ENCODE assay signal across 24 mouse cellular contexts in the genomic region with DNA sequence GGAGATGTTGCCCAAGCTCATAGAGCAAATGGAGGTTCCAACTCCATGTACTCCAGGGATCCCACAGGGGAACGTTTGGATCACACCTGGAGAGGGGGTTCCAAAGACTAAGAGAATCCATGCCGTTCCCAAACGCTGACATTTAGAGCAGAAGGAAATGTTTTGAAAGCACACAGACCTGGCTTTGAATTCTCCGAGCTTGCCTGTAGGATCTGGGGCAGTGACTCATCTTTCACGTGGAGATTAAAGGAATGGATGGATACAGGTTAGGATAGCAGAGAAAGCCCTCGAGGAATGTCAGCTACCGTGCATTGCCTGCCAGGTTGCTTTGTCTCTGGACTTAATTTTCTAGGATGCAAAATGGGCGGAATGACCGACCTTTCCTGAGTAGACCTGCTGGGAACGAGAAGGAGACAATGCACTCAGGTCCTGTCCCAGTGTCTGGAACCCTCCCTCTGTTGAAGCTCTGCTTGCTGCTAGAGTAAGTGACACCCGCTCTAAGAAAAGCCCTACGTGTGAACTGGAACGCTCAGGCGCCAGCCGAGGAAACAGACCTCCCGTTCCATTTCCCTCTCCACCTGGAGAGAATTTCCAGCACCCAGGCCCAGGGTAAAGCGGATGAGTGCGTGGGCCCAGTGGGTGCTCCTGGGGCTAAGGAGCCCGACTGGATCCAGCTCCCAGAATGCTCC. TPM values are rescaled to one million over a fixed set of nuclear protein-coding genes. Genes with fewer than 3 reads are reported as not detected.
DNase-seq lines count a peak whose midpoint lies in the region; ATAC-seq and TF ChIP-seq lines count a peak whose summit lies in the region.
"Had no signal": no experiment of that assay in that cellular context is flagged by ENCODE, and none has a peak within 500 bp of the region (broad histone marks: within the 10 kb centered on the region; RNA-seq: fewer than 3 reads in every experiment).

No protein-coding gene starts in this region.

- no peak for TF ChIP-seq CTCF in left cerebral cortex, adult 2 months (IDR thresholded peaks at IDR 0.05)

- no peak overlapping the region for H3K4me2 ChIP-seq in forebrain, embryonic 13.5 days
- no peak overlapping the region for H3K4me2 ChIP-seq in forebrain, embryonic 11.5 days (ENCODE audit: low read depth, low read length, severe bottlenecking)
- H3K4me2 ChIP-seq: embryonic facial prominence, embryonic 13.5 days; limb, embryonic 13.5 days; liver, embryonic 15.5 days; neural tube, embryonic 12.5 days had no signal

- peaks cover 45% of the 10 kb centered on the region for H3K4me1 ChIP-seq in forebrain, embryonic 13.5 days
- peaks cover 10% of the 10 kb centered on the region for H3K4me1 ChIP-seq in forebrain, embryonic 11.5 days (replicated peaks; ENCODE audit: control insufficient read depth, insufficient read depth, low read length)
- H3K4me1 ChIP-seq: liver, embryonic 15.5 days had no signal

- no peaks in the 10 kb centered on the region for H3K9me3 ChIP-seq in forebrain, embryonic 13.5 days (replicated peaks)
- H3K9me3 ChIP-seq in forebrain, embryonic 11.5 days (ENCODE audit: control insufficient read depth, low read length): no peaks in the 10 kb centered on the region
- H3K9me3 ChIP-seq: embryonic facial prominence, embryonic 13.5 days; heart, embryonic 10.5 days; limb, embryonic 13.5 days; liver, embryonic 15.5 days; neural tube, embryonic 12.5 days had no signal

- no peak overlapping the region for H3K4me3 ChIP-seq in forebrain, embryonic 13.5 days
- no peak overlapping the region for H3K4me3 ChIP-seq in forebrain, embryonic 11.5 days (ENCODE audit: low read depth, low read length)
- H3K4me3 ChIP-seq in left cerebral cortex, adult 2 months: no peak overlapping the region
- H3K4me3 ChIP-seq: embryonic facial prominence, embryonic 13.5 days; heart, embryonic 10.5 days; limb, embryonic 13.5 days; liver, embryonic 15.5 days; neural tube, embryonic 12.5 days had no signal

- H3K9ac ChIP-seq in forebrain, embryonic 13.5 days: no peak overlapping the region
- no peak overlapping the region for H3K9ac ChIP-seq in forebrain, embryonic 11.5 days (ENCODE audit: low read length)
- H3K9ac ChIP-seq: embryonic facial prominence, embryonic 13.5 days; limb, embryonic 13.5 days; liver, embryonic 15.5 days; neural tube, embryonic 12.5 days had no signal

- no peak for ATAC-seq in forebrain, embryonic 13.5 days
- no peak for ATAC-seq in forebrain, embryonic 11.5 days (replicated peaks; ENCODE audit: low FRiP score)
- no peak for ATAC-seq in monocyte, adult 5-6 weeks (replicated peaks; ENCODE audit: insufficient number of reproducible peaks, low FRiP score, low TSS enrichment, poor library complexity, severe bottlenecking)
- ATAC-seq: activated CD4-positive, CD25-positive, alpha-beta regulatory T cell, adult 4 months; CD4-positive, CD25-positive, alpha-beta regulatory T cell, adult 4 months; Patski had no signal

- 79% methylated on average over 19 of the region's 19 CpGs for WGBS in forebrain, embryonic 13.5 days
- 80% methylated on average over 19 of the region's 19 CpGs for WGBS in forebrain, embryonic 11.5 days

- H3K27ac ChIP-seq in forebrain, embryonic 13.5 days: peak overlapping the region; percentile 40; the same call in 1 of the 2 replicates
- H3K27ac ChIP-seq in forebrain, embryonic 11.5 days (ENCODE audit: low read depth, low read length): no peak overlapping the region
- H3K27ac ChIP-seq in left cerebral cortex, adult 2 months: 0 out of 2 replicates have a peak overlapping the region, but pooled peaks have one; percentile 36
- H3K27ac ChIP-seq: embryonic facial prominence, embryonic 13.5 days; heart, embryonic 10.5 days; limb, embryonic 13.5 days; liver, embryonic 15.5 days; macrophage; neural tube, embryonic 12.5 days; stomach, postnatal 0 days had no signal

- H3K27me3 ChIP-seq in forebrain, embryonic 13.5 days: no peaks in the 10 kb centered on the region
- H3K27me3 ChIP-seq in forebrain, embryonic 11.5 days (ENCODE audit: control insufficient read depth, insufficient read depth, low read length): no peaks in the 10 kb centered on the region
- H3K27me3 ChIP-seq: neural tube, embryonic 12.5 days; Patski had no signal

- DNase-seq in forebrain, embryonic 11.5 days (ENCODE audit: low spot score): no peak
- peak in 1 of 2 experiments; percentile 24 for DNase-seq in left cerebral cortex, adult 2 months (ENCODE audit: extremely low spot score in 1 of 2, low spot score in 2 of 2)
- DNase-seq in left cerebral cortex, postnatal 4 days: no peak
- DNase-seq in right cerebral cortex, postnatal 25 days: peak; percentile 35
- no peak for DNase-seq in right cerebral cortex, postnatal 4 days
- no peak for DNase-seq in kidney, postnatal 10 days
- DNase-seq: adrenal gland, postnatal 10 days; cerebellum, adult 11 months; kidney, adult 2 months; kidney, postnatal 25 days; layer of hippocampus, adult 9-11 months; right cerebral cortex, postnatal 14 days had no signal

- no peaks in the 10 kb centered on the region for H3K36me3 ChIP-seq in forebrain, embryonic 13.5 days (ENCODE audit: poor library complexity, severe bottlenecking)
- H3K36me3 ChIP-seq in forebrain, embryonic 11.5 days (ENCODE audit: control insufficient read depth, insufficient read depth, low read length): no peaks in the 10 kb centered on the region
- H3K36me3 ChIP-seq: embryonic facial prominence, embryonic 13.5 days; heart, embryonic 10.5 days; limb, embryonic 13.5 days; liver, embryonic 15.5 days; neural tube, embryonic 12.5 days had no signal

- intact Hi-C loops in left cerebral cortex, adult 2 months (cut with DNase I): no loop called here
- intact Hi-C loops in left cerebral cortex, postnatal 4 days (cut with DNase I): no loop called here

RNA-seq across cellular contexts. Expression of gene Trp53i11, which starts 17.0 kb away (rescaled TPM):
- polyA plus RNA-seq in forebrain, embryonic 13.5 days (2015; fragmentation: Nextera tagmentation; extraction: Ambion mirVana): 84.5 and 87.5 TPM in 2 replicates
- 155 and 170 TPM in 2 replicates for polyA plus RNA-seq in forebrain, embryonic 11.5 days (2014; fragmentation: Nextera tagmentation; extraction: Ambion mirVana)
- total RNA-seq in left cerebral cortex, adult 2 months (2021): 100 to 1,000 TPM; 111 to 112 TPM
- total RNA-seq in left cerebral cortex, postnatal 4 days (2021): 10 to 100 TPM; 89.0 to 93.9 TPM
- total RNA-seq in monocyte, adult 5-6 weeks (2017): 16.3 to 24.1 TPM (median 23.8 TPM) in 3 replicates
